Comparison of ENCODE assay signal across 9 mouse cellular contexts in the genomic region with DNA sequence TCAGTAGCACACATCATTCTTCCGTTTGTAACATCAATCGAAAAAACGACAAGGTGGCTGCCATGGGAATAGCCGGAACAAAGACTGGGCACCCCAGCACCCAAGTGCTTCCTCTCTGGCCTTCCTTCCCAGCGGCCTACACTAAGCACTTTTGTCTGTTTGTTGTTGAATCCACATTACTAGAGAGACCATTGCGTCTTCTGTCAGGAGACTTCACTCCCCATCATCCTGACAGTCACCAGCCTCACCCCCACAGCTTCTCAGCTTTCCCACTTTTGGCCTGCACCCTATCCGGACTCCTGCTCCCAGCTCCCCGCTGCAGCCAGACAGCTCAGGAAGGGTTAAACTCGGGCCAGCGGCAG. TPM values are rescaled to one million over a fixed set of nuclear protein-coding genes. Genes with fewer than 3 reads are reported as not detected.
DNase-seq lines count a peak whose midpoint lies in the region; ATAC-seq lines count a peak whose summit lies in the region.
"Had no signal": no experiment of that assay in that cellular context is flagged by ENCODE, and none has a peak within 500 bp of the region (broad histone marks: within the 10 kb centered on the region; RNA-seq: fewer than 3 reads in every experiment).

No protein-coding gene starts in this region.

- peak overlapping the region; percentile 36; the same call in 1 of the 2 replicates for H3K9ac ChIP-seq in heart, embryonic 15.5 days
- peak overlapping the region; percentile 54 for H3K9ac ChIP-seq in embryonic facial prominence, embryonic 11.5 days (replicated peaks; ENCODE audit: low read length)
- H3K9ac ChIP-seq in forebrain, embryonic 16.5 days (replicated peaks; ENCODE audit: low read depth, low read length) = peak overlapping the region; percentile 42
- H3K9ac ChIP-seq in limb, embryonic 15.5 days = no peak overlapping the region
- H3K9ac ChIP-seq: liver, embryonic 14.5 days had no signal

- peaks cover 11% of the 10 kb centered on the region; the same call in 1 of the 2 replicates for H3K27me3 ChIP-seq in heart, embryonic 15.5 days
- no peaks in the 10 kb centered on the region for H3K27me3 ChIP-seq in embryonic facial prominence, embryonic 11.5 days (ENCODE audit: control insufficient read depth, insufficient read depth, low read length)
- H3K27me3 ChIP-seq in forebrain, embryonic 16.5 days (replicated peaks; ENCODE audit: control insufficient read depth, insufficient read depth, low read length) = no peaks in the 10 kb centered on the region
- no peaks in the 10 kb centered on the region for H3K27me3 ChIP-seq in limb, embryonic 15.5 days

- intact Hi-C loops in left cerebral cortex, postnatal 36 days (cut with DNase I) = no loop called here

- H3K4me1 ChIP-seq in heart, embryonic 15.5 days (replicated peaks) = peaks cover 8% of the 10 kb centered on the region
- peaks cover 5% of the 10 kb centered on the region for H3K4me1 ChIP-seq in embryonic facial prominence, embryonic 11.5 days (ENCODE audit: control insufficient read depth, insufficient read depth, low read length)
- peaks cover 12% of the 10 kb centered on the region for H3K4me1 ChIP-seq in forebrain, embryonic 16.5 days (replicated peaks; ENCODE audit: control insufficient read depth, insufficient read depth, low read length)
- peaks cover 9% of the 10 kb centered on the region for H3K4me1 ChIP-seq in limb, embryonic 15.5 days

- H3K4me3 ChIP-seq in heart, embryonic 15.5 days = peak overlapping the region; percentile 36
- peak overlapping the region; percentile 14; the same call in 1 of the 2 replicates for H3K4me3 ChIP-seq in embryonic facial prominence, embryonic 11.5 days (ENCODE audit: low read depth, low read length)
- H3K4me3 ChIP-seq in forebrain, embryonic 16.5 days (replicated peaks; ENCODE audit: low read length) = peak overlapping the region; percentile 28
- H3K4me3 ChIP-seq in limb, embryonic 15.5 days = peak overlapping the region; percentile 26

- no peak for ATAC-seq in heart, embryonic 15.5 days (replicated peaks; ENCODE audit: insufficient number of reproducible peaks, insufficient read depth, low FRiP score, low read depth)
- ATAC-seq in embryonic facial prominence, embryonic 11.5 days (replicated peaks; ENCODE audit: insufficient number of reproducible peaks, low FRiP score, low TSS enrichment, low read depth) = no peak
- ATAC-seq in forebrain, embryonic 16.5 days = peak; percentile 35
- no peak for ATAC-seq in limb, embryonic 15.5 days (ENCODE audit: insufficient number of reproducible peaks, low FRiP score, low TSS enrichment, low read depth)

- 0 out of 2 replicates have a peak, but pooled peaks cover 6% of the 10 kb centered on the region for H3K9me3 ChIP-seq in heart, embryonic 15.5 days (replicated peaks)
- no peaks in the 10 kb centered on the region for H3K9me3 ChIP-seq in embryonic facial prominence, embryonic 11.5 days (replicated peaks; ENCODE audit: control insufficient read depth, low read length)
- peaks cover 14% of the 10 kb centered on the region for H3K9me3 ChIP-seq in forebrain, embryonic 16.5 days (ENCODE audit: control insufficient read depth, low read length)
- no peaks in the 10 kb centered on the region for H3K9me3 ChIP-seq in limb, embryonic 15.5 days

- no peak overlapping the region for H3K27ac ChIP-seq in heart, embryonic 15.5 days
- H3K27ac ChIP-seq in embryonic facial prominence, embryonic 11.5 days (replicated peaks; ENCODE audit: low read depth, low read length) = peak overlapping the region; percentile 65; the same call in 1 of the 2 replicates
- peak overlapping the region; percentile 66 for H3K27ac ChIP-seq in forebrain, embryonic 16.5 days (ENCODE audit: low read length)
- no peak overlapping the region for H3K27ac ChIP-seq in limb, embryonic 15.5 days
- H3K27ac ChIP-seq: liver, embryonic 14.5 days had no signal

- WGBS in heart, embryonic 15.5 days = 20% methylated on average over 10 of the region's 10 CpGs
- 11% methylated on average over 10 of the region's 10 CpGs for WGBS in embryonic facial prominence, embryonic 11.5 days
- WGBS in forebrain, embryonic 16.5 days = 2% methylated on average over 10 of the region's 10 CpGs
- 22% methylated on average over 10 of the region's 10 CpGs for WGBS in limb, embryonic 15.5 days

- H3K36me3 ChIP-seq in heart, embryonic 15.5 days = no peaks in the 10 kb centered on the region
- no peaks in the 10 kb centered on the region for H3K36me3 ChIP-seq in embryonic facial prominence, embryonic 11.5 days (replicated peaks; ENCODE audit: control insufficient read depth, insufficient read depth, low read depth, low read length)
- no peaks in the 10 kb centered on the region for H3K36me3 ChIP-seq in forebrain, embryonic 16.5 days (ENCODE audit: control insufficient read depth, insufficient read depth)
- H3K36me3 ChIP-seq in limb, embryonic 15.5 days = no peaks in the 10 kb centered on the region

- peak overlapping the region; percentile 68 for H3K4me2 ChIP-seq in heart, embryonic 15.5 days
- H3K4me2 ChIP-seq in embryonic facial prominence, embryonic 11.5 days (ENCODE audit: low read depth, low read length) = peak overlapping the region; percentile 53
- peak overlapping the region; percentile 52 for H3K4me2 ChIP-seq in forebrain, embryonic 16.5 days (ENCODE audit: low read length)
- peak overlapping the region; percentile 49 for H3K4me2 ChIP-seq in limb, embryonic 15.5 days

- no peak for DNase-seq in heart, adult 18-20 months
- no peak for DNase-seq in embryonic facial prominence, embryonic 11.5 days (ENCODE audit: low spot score)
- no peak for DNase-seq in thymus, adult 18-20 months
- no peak for DNase-seq in layer of hippocampus, adult 9-10 months (ENCODE audit: low spot score)
- DNase-seq in left cerebral cortex, postnatal 36 days (ENCODE audit: low spot score in 2 of 2) = no peak

RNA-seq across cellular contexts. Expression of a gene that starts 48.1 kb away (rescaled TPM):
- 378 and 402 TPM in 2 replicates for polyA plus RNA-seq in heart, embryonic 15.5 days (2015; fragmentation: Nextera tagmentation; extraction: Ambion mirVana)
- total RNA-seq in heart, adult 18-20 months (2021) = 100 to 1,000 TPM; 310 to 313 TPM
- polyA plus RNA-seq in embryonic facial prominence, embryonic 11.5 days (2014; fragmentation: Nextera tagmentation; extraction: Ambion mirVana) = 1,013 and 1,065 TPM in 2 replicates
- polyA plus RNA-seq in forebrain, embryonic 16.5 days (2015; fragmentation: Nextera tagmentation; extraction: Ambion mirVana) = 400 and 407 TPM in 2 replicates
- polyA plus RNA-seq in limb, embryonic 15.5 days (2015; fragmentation: Nextera tagmentation; extraction: Ambion mirVana) = 706 and 819 TPM in 2 replicates
- total RNA-seq in left cerebral cortex, postnatal 36 days (2021) = 100 to 1,000 TPM; 263 to 301 TPM

Comparison
In these comparisons a context has a peak if more than half of its experiments do, and no peak if none do; other contexts are left out.
1. H3K27ac ChIP-seq: peak in embryonic facial prominence, embryonic 11.5 days (single experiment) and forebrain, embryonic 16.5 days (single experiment); none in heart, embryonic 15.5 days (single experiment) and limb, embryonic 15.5 days (single experiment).
2. Peak in every context shown above with its lines, with median percentiles within 50 percentile points of each other: H3K4me2 ChIP-seq and H3K4me3 ChIP-seq.